Mouse (Mus musculus): Measurements from ENCODE around the gene Trpc7.

Trpc7 gene

DNA sequence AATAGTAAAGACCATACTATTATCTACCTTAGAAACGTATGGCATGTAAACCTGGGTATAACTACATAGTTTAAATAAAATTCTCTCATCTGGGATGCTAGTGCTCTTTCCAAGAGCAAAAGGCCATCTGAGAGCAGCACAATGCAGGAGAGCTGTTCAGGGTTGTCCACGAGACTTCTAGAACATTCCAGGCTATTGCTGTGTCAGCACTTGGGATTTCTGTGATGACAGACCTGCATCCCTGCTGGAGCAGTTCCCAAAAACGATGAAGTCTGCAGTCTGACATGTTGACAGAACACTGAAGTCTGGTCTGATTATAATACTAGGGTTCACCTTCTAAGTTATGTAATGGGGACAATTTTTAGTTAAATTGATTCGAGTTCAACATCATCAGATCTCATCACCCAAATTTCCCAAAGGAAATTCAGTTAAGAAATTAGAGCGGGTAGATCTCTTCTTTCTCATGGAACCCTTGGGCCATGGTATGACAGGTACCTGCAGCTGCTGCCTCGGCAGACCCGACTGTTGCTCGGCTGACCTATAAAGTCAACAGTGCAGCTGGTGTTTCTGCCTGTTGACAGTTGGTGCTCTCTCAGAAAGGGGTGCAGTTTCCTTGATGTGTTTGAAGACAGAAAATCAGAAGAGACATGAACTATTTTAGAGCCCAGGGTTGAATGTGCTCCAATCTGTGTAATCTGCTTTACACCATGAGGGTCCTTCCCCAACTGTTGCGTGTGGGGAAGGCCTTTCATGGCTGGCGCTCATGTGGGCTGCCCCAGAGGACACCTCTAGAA lies 148.9 kb downstream of the Trpc7 start:
- peak in 1 of 2 experiments; percentile 55 for DNase-seq (ENCODE audit: low spot score in 2 of 2)

DNA sequence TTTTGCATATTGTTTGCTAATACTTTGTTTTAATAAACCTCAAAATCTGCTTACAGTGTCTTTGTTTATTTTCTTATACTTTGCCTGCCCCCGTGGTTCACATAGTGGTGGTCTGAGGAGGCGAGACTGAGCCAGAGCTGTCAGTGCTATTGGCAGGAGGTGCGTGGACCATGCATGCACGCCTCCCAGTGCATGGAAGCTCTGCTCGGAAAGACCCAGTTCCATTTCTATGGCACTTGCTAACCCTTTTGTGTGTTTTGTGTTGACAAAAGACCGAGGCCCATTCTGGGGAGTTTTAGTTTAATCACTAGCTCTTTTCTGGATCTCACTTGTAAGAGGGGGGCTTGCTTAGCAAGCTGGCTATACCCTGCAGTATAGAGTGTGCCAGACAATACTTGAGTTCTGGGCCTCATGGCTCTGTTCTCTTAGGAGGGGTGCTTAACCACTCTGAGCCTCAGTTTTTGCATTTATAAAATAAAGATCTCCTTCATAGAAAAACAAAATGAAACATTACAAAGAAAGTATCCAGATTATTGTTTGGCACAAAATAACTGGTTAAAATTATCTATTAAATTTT lies 153.4 kb downstream of the Trpc7 start:
- DNase-seq (ENCODE audit: low spot score in 2 of 2), result no peak

DNA sequence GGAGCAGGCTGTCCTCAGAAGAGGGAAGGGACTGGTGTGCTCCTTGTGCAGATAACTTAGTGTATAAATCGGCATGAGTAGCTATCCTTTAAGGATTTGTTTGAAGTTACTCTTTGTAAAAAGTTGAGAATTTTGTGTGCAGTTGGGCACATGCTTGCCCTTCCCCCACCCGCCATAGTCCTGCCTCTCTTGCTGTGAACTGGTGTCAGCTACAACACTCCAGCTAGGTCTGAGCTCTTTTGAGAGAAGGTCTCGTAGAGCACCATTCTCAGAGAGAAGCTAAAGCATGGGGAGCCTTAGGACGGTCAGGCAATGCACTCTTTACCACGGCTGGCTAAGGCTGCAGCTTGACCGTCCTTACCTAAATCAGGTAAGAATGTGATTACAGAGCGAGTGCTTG lies 154.1 kb downstream of the Trpc7 start:
- DNase-seq (ENCODE audit: low spot score in 2 of 2), result no peak

DNA sequence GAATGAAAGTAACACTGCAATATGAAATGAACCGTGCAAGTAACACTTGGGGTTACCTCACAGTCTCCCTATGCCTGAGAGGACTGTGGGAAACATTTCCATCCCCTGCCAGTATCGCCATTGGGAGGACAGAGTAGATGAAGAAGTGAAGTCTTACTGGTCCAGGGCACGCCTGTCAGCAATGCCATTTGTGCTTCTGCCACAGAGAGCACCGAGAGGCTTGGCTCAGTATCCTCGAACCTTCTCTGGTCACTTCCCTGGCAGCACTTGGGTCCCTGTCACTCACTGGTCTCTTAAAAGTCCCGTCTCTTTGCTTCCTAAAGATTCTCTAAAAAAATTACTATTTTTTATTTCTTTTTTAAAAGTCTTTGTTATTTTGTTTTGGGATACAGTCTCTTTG lies 155.3 kb downstream of the Trpc7 start:
- no peak for DNase-seq (ENCODE audit: low spot score in 2 of 2)

DNA sequence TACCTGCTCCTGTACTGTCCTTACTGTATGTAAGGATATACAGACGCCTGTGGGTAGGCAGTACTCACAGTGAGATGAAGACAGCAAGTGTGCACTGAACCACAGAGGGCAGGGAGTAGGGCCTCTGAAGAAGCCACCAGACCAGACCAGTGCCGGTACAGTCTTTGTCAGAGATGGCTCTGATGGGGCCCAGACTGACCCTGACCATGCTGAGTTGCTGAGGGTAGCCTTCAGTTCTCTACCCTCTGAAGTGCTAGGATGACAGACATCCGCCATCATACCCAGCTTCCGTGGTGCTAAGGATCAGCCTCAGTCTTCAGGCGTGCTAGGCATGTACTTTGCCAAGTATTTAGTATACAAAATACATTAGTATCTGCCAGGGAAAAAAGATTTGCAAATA lies 156.2 kb downstream of the Trpc7 start:
- no peak for DNase-seq (ENCODE audit: low spot score in 2 of 2)

DNA sequence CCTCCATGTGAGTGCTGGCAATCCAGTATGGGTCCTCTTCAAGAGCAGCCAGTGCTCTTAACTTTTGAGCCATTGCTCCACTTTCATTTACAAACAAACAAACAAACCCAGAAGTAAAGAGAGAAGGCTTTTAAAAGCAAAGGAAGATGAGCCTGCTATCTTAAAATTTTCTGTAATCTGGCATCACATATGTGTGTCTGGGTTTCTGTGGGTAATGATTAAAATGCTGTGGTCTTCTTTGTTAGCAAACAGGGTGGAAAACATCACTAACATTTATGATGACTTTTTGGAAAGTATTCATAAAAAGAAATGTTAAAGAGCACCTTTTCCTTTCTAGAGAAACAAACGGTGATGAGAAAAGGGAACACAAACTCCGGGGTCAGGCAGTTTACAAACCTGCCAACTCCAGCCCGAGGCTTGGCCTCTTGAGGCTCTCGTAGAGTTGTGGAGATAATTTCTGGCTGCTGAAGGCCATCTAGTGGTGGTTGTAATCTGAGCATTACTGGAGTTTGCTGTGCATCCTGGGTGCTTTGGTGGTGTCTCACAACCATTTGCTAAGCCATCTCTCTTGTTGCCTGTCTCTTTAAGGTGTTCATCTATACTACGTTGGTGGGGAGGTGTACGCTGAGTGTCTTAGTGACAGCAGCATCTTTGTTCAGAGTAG lies 160.4 kb downstream of the Trpc7 start:
- no peak for DNase-seq (ENCODE audit: low spot score in 2 of 2)

DNA sequence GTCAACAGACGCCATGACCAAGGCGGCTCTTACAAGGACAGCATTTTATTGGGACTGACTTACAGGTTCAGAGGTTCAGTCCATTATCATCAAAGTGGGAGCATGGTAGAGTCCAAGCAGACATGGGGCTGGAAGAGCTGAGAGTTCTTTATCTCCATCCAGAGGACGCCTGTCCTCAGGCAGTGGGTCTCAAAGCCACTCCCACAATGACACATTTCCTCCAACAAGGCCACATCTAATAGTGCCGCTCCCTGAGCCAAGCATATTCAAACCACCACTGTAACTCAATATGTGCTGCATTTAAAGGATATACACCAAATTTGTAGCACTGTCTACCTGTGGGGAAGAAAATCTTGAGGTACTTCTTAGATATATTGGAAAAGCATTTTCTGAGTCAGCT lies 161.2 kb downstream of the Trpc7 start:
- DNase-seq (ENCODE audit: low spot score in 2 of 2), result no peak

DNA sequence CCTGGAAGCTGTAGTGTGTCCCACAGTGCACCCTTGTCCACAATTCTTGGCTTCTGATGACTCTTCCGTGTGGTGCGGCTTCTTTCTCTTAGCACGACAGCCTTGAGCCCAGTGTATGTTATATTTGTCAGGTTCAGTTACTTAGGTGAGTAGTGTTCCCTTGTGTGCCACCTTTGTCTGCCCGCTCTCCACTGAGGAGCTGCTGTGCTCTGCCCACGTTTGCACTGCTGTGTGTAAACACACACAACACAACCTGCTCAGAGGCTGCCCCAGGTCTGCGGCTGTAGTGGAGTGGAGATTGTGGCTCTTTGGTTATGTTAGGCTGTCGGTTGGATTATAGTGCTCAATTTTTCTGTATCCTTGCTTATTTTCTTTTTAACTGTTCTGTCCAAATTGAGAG lies 166.7 kb downstream of the Trpc7 start:
- DNase-seq (ENCODE audit: low spot score in 2 of 2), result no peak

DNA sequence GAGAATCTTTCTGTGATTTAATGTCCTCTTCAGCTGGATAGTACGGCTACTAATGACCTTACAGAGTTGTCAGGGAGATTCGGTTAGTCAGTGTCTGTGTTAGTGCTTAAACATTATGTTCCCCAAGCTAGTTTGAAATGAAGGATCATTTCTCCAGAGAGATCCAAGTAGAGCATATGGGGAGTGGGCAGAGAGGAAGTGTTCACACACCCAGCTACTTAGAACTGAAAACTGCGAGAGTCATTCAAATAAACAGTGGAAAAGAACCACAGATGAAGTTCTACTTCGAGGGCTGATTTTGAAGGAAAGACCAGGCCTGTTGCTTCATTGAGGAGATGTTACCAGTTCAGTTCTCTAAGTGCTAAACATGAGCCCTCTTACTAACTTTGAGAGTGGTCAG lies 169.2 kb downstream of the Trpc7 start:
- no peak for DNase-seq (ENCODE audit: low spot score in 2 of 2)
